Mouse (Mus musculus) v-Abl transformed pro-B cells (cell line): ENCODE measurements around the gene Hist1h4k.

ENCODE experiments used
- in situ Hi-C, 2 experiments: fragments of 400-800 bp; cut with MboI; formaldehyde crosslinking; loops; one replicate each; pipeline ENCODE4 v1.15.1; 2025; ENCODE audit not compliant: unreplicated experiment in 2 of 2

Hist1h4k gene

GRCm38 (mm10) chr13:21710821-21711525, 39.3 kb downstream of the Hist1h4k start:
- in situ Hi-C loops, result loop anchor here (5.0 to 25.0 kb wide), 9 partner anchors 74 to 1806 kb away; partner anchors contain the start of genes Gm11273 (in 1 of the 2), Hist1h1b (in 1 of the 2), Hist1h2an (in 1 of the 2) and Hist1h2bp (in 1 of the 2)

- in situ Hi-C loops, result loop anchor here (5.0 to 25.0 kb wide), 9 partner anchors 75 to 1807 kb away; partner anchors contain the start of genes Gm11273 (in 1 of the 2), Hist1h1b (in 1 of the 2), Hist1h2an (in 1 of the 2) and Hist1h2bp (in 1 of the 2)
These were observed 40.1 kb downstream of the Hist1h4k start for GRCm38 (mm10) chr13:21710031-21710711.

GRCm38 (mm10) chr13:21706669-21707068, 43.6 kb downstream of the Hist1h4k start:
- in situ Hi-C loops, result loop anchor here (10.0 to 25.0 kb wide), 3 partner anchors 194 to 1731 kb away; partner anchors contain the start of genes Gm11273 (in 1 of the 2) and Zkscan3 (in 1 of the 2)
